Mouse (Mus musculus) neural tube, embryonic 10.5 days (tissue): ENCODE measurements at regions not wholly inside any gene's neighbourhood (a gene's known extent, or its start where the extent isn't known, plus 50 kb on each side); places are given as distances from the start of the nearest gene placed in this dataset.
"Not testable (repeated sequence)": the region's sequence is repeated elsewhere in the genome, so short reads cannot be mapped to it uniquely, and the experiment has no call there.

Experiments used
- DNase-seq: peaks from one replicate; pipeline ENCODE4 v3.0.0-alpha.2; 2017; ENCODE audit warnings: low spot score; ENCODE audit errors: extremely low spot score

DNA sequence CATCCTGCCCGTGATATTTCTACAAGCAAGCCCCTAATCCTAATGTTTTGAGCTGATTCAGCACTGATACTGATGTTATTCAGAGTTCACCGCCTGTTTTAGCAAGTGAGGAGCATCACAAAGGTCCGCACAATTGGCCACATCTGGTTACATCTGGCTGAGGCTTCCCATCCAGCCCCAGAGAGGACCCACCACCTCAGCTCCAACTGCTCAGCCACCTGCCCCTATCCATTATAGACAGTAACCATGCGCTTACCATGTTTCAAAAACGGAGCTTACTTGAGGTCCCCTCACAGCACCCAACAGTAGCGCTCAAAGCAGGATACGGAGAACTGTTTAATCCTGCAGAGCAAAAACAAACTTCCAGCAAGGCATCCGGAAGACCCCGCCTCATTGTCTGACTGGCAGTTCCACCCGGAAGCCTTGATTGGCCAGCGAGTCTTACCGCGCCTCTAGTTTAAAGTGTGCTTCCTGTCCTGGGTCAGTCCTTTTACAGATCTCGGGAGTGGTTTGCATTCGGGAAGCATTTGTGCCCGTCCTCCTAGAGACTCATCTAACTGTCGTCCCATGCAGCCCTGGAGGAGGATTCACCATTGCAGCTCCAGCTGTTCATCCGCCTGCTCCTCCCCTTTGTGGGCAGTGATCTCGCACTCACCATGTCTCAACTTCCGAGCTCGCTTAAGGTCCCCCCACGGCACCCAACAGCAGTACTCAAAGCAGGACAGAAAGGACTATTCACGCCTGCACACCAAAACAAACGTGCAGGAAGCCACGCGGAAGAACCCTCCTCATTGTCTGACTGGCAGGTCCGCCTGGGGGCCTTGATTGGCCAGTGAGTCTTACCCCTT, 69.9 kb upstream of the Zfp825 start:
- peak; percentile 79 for DNase-seq

DNA sequence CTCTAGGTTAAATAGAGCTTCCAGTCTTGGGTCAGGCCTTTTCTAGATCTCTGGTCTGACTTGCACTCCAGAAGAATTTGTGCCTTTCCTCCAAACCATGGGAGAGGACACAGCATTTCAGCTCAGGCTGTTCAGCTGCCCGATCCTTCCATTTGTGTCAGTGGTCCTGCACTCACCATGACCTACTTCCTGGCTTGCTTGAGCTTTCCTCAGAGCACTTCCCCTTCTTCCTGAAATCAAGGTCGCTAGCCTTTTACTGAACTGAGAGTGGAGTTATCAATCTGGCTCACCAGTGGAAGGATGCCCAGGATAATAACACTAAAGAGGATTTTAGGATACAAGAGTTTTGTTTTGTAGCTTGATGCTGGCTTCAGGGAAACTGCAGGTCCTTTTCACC, 70.5 kb upstream of the Zfp825 start:
- not testable (repeated sequence) for DNase-seq

DNA sequence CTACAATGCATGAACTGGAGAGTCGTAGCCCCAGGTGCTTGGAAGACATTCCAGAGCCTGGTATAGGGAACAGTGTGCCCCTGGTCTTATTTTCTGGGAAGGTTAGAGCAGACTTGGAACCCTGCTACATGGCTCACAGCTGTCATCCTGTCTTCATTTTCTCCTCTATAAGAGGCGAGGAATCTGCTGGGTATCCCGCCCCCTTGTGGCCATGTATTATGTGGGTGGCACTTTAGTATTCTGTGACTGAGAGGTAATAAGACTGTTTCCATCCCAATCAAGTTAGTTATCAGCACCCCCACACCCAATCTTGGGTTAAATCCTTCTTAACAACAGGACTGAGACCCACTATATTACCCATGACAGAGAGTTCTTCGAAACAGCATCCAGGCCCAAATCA, 69.4 kb upstream of the Erap1 start:
- not testable (repeated sequence) for DNase-seq
